Mouse (Mus musculus) spleen, adult 10 weeks (tissue): ENCODE data around the gene Rufy1. TPM values are rescaled to one million over a fixed set of nuclear protein-coding genes. Genes with fewer than 3 reads are reported as not detected.

Source experiments
- polyA plus RNA-seq: library from polyadenylated mRNA; stranded (reverse); fragments of 350-450 nt; fragmentation: Illumina TruSeq; extraction: RNeasy Lipid Tissue Mini Kit (QIAGEN cat#74804); gene quantifications from one replicate; pipeline ENCODE4 v1.2.3, GENCODE M21; 2015; ENCODE audit warnings: low replicate concordance; ENCODE audit not compliant: insufficient read depth

Gene Rufy1
- 43.7 TPM for polyA plus RNA-seq

GRCm38 (mm10) chr11:50430277-50431133, at the start of gene Rufy1:
Rufy1 (minus strand) TSS chr11:50431125.

GRCm38 (mm10) chr11:50376911-50377891, 53.7 kb downstream of the Rufy1 start, which contains the start of gene Hnrnph1:
Hnrnph1 (plus strand) TSS chr11:50376990.

GRCm38 (mm10) chr11:50354162-50354561, 76.8 kb downstream of the Rufy1 start, which contains the start of gene Cby3:
Cby3 (plus strand) TSS chr11:50354462.

Other genes starting within 250 kb of the Rufy1 start
- gene Sqstm1, start 220.3 kb downstream of the Rufy1 start, polyA plus RNA-seq, result 265 TPM
- 9.1 TPM for gene Mgat4b, start 220.2 kb downstream of the Rufy1 start, polyA plus RNA-seq
- gene Ltc4s, start 192.5 kb downstream of the Rufy1 start, polyA plus RNA-seq, result 1.6 TPM
- gene Maml1, start 138.8 kb downstream of the Rufy1 start, polyA plus RNA-seq, result 18.7 TPM
- gene Canx, start 105.5 kb downstream of the Rufy1 start, polyA plus RNA-seq, result 321 TPM
- not detected for gene Cby3, start 76.7 kb downstream of the Rufy1 start, polyA plus RNA-seq
- gene Hnrnph1, start 54.1 kb downstream of the Rufy1 start, polyA plus RNA-seq, result 1,255 TPM
- 2.0 TPM for gene Adamts2, start 171.0 kb upstream of the Rufy1 start, polyA plus RNA-seq